Mouse (Mus musculus): Measurements from ENCODE around the gene Apoa2. TPM values are rescaled to one million over a fixed set of nuclear protein-coding genes. Genes with fewer than 3 reads are reported as not detected.

The Apoa2 gene
- total RNA-seq, 2 experiments from 2014 or later = 2.2 to 3.1 TPM

DNA sequence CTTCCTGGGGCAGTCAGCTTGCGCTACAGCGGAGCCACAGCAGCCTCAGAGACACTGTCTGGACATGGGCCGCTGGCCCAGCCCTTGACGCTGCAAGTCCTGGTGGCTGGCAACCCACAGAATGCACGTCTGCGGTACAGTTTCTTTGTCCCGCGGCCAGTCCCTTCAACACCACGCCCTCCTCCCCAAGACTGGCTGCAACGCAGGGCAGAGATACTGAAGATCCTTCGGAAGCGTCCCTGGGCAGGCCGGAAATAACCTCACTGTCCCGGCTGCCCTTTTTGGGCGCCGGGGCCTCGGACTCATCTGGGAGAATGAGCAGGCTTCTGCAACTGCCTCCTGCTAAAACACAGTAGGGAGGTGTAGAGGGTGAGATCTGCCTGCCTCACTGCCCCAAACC lies 34.1 kb downstream of the Apoa2 start:
- no peak for DNase-seq (ENCODE audit: low spot score in 2 of 2)

GRCm38 (mm10) chr1:171260316-171260715 lies 35.5 kb downstream of the Apoa2 start:
- no peak for DNase-seq (ENCODE audit: low spot score in 2 of 2)

GRCm38 (mm10) chr1:171262594-171263130 lies 37.8 kb downstream of the Apoa2 start:
- DNase-seq (ENCODE audit: low spot score in 2 of 2) = peak; percentile 84 to 94

DNA sequence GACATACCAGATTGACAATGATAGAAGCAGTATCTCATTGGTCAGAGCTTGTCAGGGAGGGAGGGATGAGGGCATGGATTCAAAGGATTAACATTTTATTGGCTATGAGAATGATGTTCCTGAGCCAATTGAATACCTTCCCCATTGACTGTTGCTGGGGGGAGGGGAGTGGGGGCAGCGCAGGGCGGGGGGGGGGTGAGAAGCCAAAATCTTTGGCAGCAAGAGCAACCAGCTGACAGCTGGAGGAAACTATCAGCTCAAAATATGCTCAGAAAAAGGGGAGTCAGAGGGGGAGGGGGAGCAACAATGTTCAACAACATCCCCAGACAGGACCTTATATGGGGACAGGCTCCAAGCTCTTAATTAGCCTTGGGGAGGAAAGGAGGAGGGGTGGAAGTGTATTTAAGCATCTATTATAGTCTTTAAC lies 38.3 kb downstream of the Apoa2 start:
- DNase-seq (ENCODE audit: low spot score in 2 of 2) = peak; percentile 48 to 73

- DNase-seq (ENCODE audit: low spot score in 2 of 2) = no peak
Measured at GRCm38 (mm10) chr1:171263666-171264461, 39.0 kb downstream of the Apoa2 start.

DNA sequence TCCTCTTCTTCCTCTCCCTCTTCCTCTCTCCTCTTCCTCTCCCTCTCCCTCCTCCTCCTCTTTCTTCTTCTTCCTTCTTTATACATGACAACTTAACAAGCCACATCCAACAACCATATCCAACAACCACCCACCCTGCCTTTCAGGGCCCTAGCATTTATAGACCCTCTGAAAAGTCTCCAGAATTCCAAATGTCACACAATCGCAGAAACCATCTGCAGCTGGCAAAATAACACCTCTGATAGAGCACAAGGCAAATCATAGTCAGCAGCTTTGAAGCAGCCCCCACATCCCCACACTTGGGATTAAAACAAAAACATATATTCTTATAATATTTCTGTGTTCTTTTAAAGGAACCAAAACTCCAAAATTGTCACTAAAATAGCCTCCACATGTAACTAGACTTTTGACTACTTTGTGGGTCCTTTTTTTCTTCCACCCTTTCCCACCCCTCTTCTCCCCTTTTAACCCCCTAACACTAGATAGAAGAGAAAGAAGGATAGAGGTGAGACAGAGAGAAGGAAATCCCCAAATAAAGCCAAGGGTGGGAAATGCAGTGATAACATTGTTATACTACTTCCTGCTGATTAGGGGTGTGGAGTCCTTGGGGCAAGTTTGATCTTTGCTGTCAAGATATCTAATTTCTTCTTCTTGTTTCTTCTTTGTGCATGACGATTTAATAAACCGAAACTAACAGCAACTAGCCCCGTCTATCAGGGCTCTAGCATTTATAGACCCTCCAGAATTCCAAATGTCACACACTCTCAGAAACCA lies 41.3 kb downstream of the Apoa2 start:
- no peak for DNase-seq (ENCODE audit: low spot score in 2 of 2)

DNA sequence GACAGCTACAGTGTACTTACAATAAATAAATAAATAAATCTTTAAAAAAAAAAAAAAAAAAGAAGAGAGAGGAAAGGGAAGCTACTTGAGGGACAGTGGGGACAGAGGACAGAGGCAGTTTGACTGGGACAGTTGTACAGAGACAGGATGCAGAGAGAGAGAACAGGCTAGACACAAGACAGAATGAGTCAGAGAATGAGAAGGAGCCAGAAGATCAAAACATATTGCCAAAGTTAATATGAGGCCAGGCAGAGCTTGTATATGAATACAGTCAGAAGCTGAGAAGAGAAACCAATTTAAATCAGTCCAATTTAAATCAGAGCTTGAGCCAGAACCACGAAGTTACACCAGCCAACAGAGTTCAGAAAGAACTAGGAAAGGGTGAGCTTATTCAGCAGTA lies 43.5 kb downstream of the Apoa2 start:
- no peak for DNase-seq (ENCODE audit: low spot score in 2 of 2)

- DNase-seq (ENCODE audit: low spot score in 2 of 2) = peak; percentile 94 to 96
Measured at GRCm38 (mm10) chr1:171269848-171270572, 45.2 kb downstream of the Apoa2 start, which contains the start of gene B4galt3. TSS of gene B4galt3 (plus strand) at chr1:171270328.

DNA sequence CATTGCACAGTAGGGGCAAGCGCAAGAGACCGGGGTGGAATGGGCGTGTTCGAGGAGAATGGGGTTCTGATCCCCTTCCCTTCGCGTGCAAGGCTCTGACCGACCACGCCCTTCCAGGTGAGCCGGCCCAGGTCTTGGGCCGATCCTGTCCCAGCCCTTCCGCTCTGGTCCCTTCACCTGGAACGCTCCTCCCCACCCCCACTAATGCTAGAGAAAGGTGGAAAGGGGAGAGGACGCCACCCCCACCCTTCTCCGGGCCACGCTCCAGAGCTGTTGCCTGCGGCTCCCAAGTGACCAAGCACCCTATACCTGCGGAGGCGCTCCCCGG lies 45.7 kb downstream of the Apoa2 start:
- no peak for DNase-seq (ENCODE audit: low spot score in 2 of 2)

DNA sequence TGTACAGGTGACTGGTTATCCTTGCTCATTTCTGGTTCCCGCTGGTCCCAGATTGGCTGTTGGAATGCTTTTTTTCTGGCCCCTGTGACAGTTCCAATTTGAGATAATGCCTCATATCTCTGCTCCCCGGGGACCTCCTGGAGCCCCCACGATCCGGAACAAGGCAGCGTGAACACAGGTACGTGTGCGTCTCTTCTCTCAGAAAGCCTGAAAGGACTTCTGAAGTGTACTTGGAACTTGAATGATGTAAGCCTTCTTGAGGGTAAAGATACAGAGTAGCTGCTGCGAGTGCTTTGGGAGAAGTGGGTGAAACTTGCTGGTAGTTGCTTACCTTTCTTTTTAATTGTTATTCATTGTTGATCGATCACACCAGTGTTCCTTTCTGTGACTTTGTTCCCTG lies 46.3 kb downstream of the Apoa2 start:
- no peak for DNase-seq (ENCODE audit: low spot score in 2 of 2)

- no peak for DNase-seq (ENCODE audit: low spot score in 2 of 2)
Measured at GRCm38 (mm10) chr1:171271622-171272021, 46.8 kb downstream of the Apoa2 start.

- DNase-seq (ENCODE audit: low spot score in 2 of 2) = no peak
Measured at GRCm38 (mm10) chr1:171272086-171272485, 47.2 kb downstream of the Apoa2 start.

- no peak for DNase-seq (ENCODE audit: low spot score in 2 of 2)
Measured at GRCm38 (mm10) chr1:171274171-171274570, 49.3 kb downstream of the Apoa2 start.

GRCm38 (mm10) chr1:171275144-171275734 lies 50.4 kb downstream of the Apoa2 start:
- no peak for DNase-seq (ENCODE audit: low spot score in 2 of 2)

Other genes starting within 250 kb of the Apoa2 start
- gene Fcgr2b, start 248.5 kb upstream of the Apoa2 start, total RNA-seq (2021) = 1 to 10 TPM; 4.0 to 4.4 TPM
- gene Fcgr4, start 206.1 kb upstream of the Apoa2 start, total RNA-seq (2021) = under 1 TPM in 1 of 2 experiments, not detected in 1; 0.25 TPM
- 10 to 100 TPM in 1 of 2 experiments, 1 to 10 TPM in 1; 9.9 to 12.5 TPM for gene Fcgr3, start 160.1 kb upstream of the Apoa2 start, total RNA-seq (2021)
- 1 to 10 TPM; 1.5 to 2.0 TPM for gene Cfap126, start 111.1 kb upstream of the Apoa2 start, total RNA-seq (2021)
- 100 to 1,000 TPM; 181 to 187 TPM for gene Sdhc, start 74.5 kb upstream of the Apoa2 start, total RNA-seq (2021)
- gene Mpz, start 74.3 kb upstream of the Apoa2 start, total RNA-seq (2021) = not detected
- 10 to 100 TPM; 47.5 to 47.7 TPM for gene Pcp4l1, start 28.8 kb upstream of the Apoa2 start, total RNA-seq (2021)
- under 1 TPM in 1 of 2 experiments, not detected in 1; 0.17 TPM for gene Nr1i3, start 11.1 kb upstream of the Apoa2 start, total RNA-seq (2021)
- 10 to 100 TPM; 71.6 to 77.6 TPM for gene Tomm40l, start 2.5 kb upstream of the Apoa2 start, total RNA-seq (2021)
- 10 to 100 TPM; 16.3 to 20.8 TPM for gene Fcer1g, start 9.3 kb downstream of the Apoa2 start, total RNA-seq (2021)
- 10 to 100 TPM; 10.9 to 11.9 TPM for gene Adamts4, start 25.4 kb downstream of the Apoa2 start, total RNA-seq (2021)
- gene Ndufs2, start 26.3 kb downstream of the Apoa2 start, total RNA-seq (2021) = 100 to 1,000 TPM; 270 to 277 TPM
- 10 to 100 TPM; 71.0 to 71.4 TPM for gene B4galt3, start 45.3 kb downstream of the Apoa2 start, total RNA-seq (2021)
- 10 to 100 TPM; 23.2 to 25.3 TPM for gene Ppox, start 56.1 kb downstream of the Apoa2 start, total RNA-seq (2021)
- gene Usp21, start 62.9 kb downstream of the Apoa2 start, total RNA-seq (2021) = 10 to 100 TPM; 60.9 to 61.3 TPM
- gene Ufc1, start 70.0 kb downstream of the Apoa2 start, total RNA-seq (2021) = 100 to 1,000 TPM in 1 of 2 experiments, 10 to 100 TPM in 1; 99.7 to 108 TPM
- gene Dedd, start 104.1 kb downstream of the Apoa2 start, total RNA-seq (2021) = 10 to 100 TPM; 40.1 to 40.5 TPM
- gene Nit1, start 120.6 kb downstream of the Apoa2 start, total RNA-seq (2021) = 10 to 100 TPM; 40.9 to 41.5 TPM
- gene Pfdn2, start 120.6 kb downstream of the Apoa2 start, total RNA-seq (2021) = 100 to 1,000 TPM; 177 to 190 TPM
- 1 to 10 TPM; 6.0 to 6.1 TPM for gene Klhdc9, start 135.7 kb downstream of the Apoa2 start, total RNA-seq (2021)
- gene Nectin4, start 145.0 kb downstream of the Apoa2 start, total RNA-seq (2021) = 1 to 10 TPM; 6.3 to 6.7 TPM
- gene Arhgap30, start 163.9 kb downstream of the Apoa2 start, total RNA-seq (2021) = 1 to 10 TPM; 1.9 TPM
- 100 to 1,000 TPM; 133 to 142 TPM for gene Usf1, start 186.3 kb downstream of the Apoa2 start, total RNA-seq (2021)
- gene Tstd1, start 193.8 kb downstream of the Apoa2 start, total RNA-seq (2021) = 1 to 10 TPM; 3.9 to 7.1 TPM
- 1 to 10 TPM; 4.4 to 5.6 TPM for gene F11r, start 212.5 kb downstream of the Apoa2 start, total RNA-seq (2021)